Mouse (Mus musculus) cortical plate, adult 2 months (tissue): Measurements from ENCODE around the gene 1110032A03Rik.

Source experiments
- CTCF ChIP-seq: fragments of 200-500 bp; IDR thresholded peaks from 2 replicates; pipeline ENCODE4 v1.5.1; 2011; ENCODE audit warnings: mild to moderate bottlenecking, control low read depth, low read length; ENCODE audit not compliant: insufficient read depth; ENCODE audit errors: extremely low read depth
- POLR2A ChIP-seq: fragments of 200-500 bp; IDR thresholded peaks from 2 replicates; pipeline ENCODE4 v1.6.1; 2011; ENCODE audit warnings: mild to moderate bottlenecking, low read length, control low read depth; ENCODE audit not compliant: insufficient read depth; ENCODE audit errors: extremely low read depth

- no peak for TF ChIP-seq CTCF
- TF ChIP-seq POLR2A = no peak
These were observed 38.5 kb upstream of the 1110032A03Rik start for GRCm38 (mm10) chr9:50813796-50814195.
